Mouse (Mus musculus) myocyte (in vitro differentiated cells): ENCODE data around the gene Camkmt.

ENCODE experiments used
- E2F4 ChIP-seq: IDR thresholded peaks from one replicate; pipeline ENCODE4 v1.6.1; 2011; ENCODE audit warnings: mild to moderate bottlenecking, control low read depth, moderate library complexity; ENCODE audit not compliant: insufficient read depth
- MAX ChIP-seq: IDR thresholded peaks from one replicate; pipeline ENCODE4 v1.6.1; 2011; ENCODE audit warnings: low read depth, mild to moderate bottlenecking, control low read depth
- POLR2A ChIP-seq: IDR thresholded peaks from one replicate; pipeline ENCODE4 v1.6.1; 2011; ENCODE audit warnings: low read depth, mild to moderate bottlenecking, control low read depth, moderate library complexity; ENCODE audit not compliant: insufficient read length
- TCF12 ChIP-seq: IDR thresholded peaks from one replicate; pipeline ENCODE4 v1.6.1; 2011; ENCODE audit warnings: mild to moderate bottlenecking, control low read depth; ENCODE audit not compliant: poor library complexity, insufficient read depth, severe bottlenecking
- USF1 ChIP-seq: IDR thresholded peaks from one replicate; pipeline ENCODE4 v1.6.1; 2011; ENCODE audit warnings: low read depth, mild to moderate bottlenecking, control low read depth, moderate library complexity

DNA sequence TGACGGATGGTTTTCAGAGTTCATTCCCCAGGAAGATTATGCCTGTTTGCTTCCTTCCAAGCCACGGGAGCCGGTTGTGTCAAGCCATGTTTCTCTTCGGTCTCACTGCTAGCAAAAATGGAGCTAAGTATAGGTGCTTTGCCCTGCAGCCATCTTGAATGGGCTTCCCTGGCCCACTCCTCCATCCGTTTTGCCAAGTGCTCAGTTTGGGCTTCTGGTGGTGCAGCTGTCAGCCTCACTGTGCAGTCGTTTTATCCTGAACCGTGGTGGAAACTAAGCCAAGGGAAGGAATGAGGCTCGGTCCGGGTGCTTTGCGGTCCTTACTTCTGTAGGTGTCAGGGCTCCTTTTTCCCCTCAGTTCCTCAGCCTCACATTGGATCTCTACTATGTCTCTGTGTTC lies 263.3 kb downstream of the Camkmt start:
- TF ChIP-seq USF1: no peak
- no peak for TF ChIP-seq E2F4
- TF ChIP-seq POLR2A: no peak
- TF ChIP-seq TCF12: no peak
- no peak for TF ChIP-seq MAX
